Mouse (Mus musculus) NIH3T3 (cell line): ENCODE data around the gene Ddx49.

Experiments
- DNase-seq: peaks from one replicate; pipeline ENCODE4 v3.0.0-alpha.2; 2012; ENCODE audit warnings: low read depth

Gene Ddx49

DNA sequence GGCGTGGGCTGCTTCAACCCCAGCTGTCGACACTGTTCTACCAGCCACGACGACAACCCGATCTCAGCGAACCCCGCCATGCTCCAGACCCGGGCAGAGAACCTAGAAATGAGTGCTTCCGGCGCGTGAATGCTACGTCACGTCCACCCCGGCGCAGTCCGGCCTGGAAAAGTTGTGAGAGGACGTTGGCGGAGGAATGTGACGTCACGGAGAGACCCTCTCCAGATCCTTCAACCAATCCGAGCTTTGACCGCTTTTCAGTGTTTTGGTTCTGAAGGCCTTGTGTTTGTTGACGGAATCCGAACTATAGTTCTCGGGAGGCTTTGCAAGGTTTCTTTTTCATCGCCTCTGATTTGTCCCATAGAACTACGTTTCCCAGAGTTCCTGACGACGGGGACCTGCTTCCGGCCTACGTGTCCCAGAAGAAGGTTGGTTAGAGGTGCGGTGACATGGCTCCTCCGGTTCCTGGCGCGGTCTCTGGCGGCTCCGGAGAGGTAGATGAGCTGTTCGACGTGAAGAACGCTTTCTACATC is at the start of gene Ddx49, which contains the start of gene Cope:
TSS of gene Ddx49 (minus strand) at position 132 of the 533 bp plus-strand sequence.
TSS of gene Cope (plus strand) at position 161 of the 533 bp plus-strand sequence.
- DNase-seq, result peak; percentile 95

DNA sequence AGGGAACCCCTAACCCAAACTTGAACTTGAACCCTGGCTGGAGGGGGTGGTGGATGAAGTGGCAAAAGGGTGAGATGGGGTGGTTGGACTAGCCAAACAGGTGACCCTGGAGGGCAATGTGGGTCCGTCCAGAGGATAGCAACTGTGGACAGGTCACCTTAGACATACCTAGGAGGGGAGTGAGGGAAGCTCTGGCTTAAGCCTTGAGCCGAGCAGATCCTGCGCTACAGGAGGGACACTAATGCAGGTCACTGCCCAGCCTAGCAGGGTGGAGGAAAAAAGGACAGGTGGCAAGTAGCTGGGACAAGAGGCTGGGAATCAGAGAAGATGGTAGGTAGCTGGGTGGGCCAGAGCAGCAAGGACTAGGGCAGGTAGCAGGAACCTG is 49.7 kb upstream of the Ddx49 start:
- no peak for DNase-seq

DNA sequence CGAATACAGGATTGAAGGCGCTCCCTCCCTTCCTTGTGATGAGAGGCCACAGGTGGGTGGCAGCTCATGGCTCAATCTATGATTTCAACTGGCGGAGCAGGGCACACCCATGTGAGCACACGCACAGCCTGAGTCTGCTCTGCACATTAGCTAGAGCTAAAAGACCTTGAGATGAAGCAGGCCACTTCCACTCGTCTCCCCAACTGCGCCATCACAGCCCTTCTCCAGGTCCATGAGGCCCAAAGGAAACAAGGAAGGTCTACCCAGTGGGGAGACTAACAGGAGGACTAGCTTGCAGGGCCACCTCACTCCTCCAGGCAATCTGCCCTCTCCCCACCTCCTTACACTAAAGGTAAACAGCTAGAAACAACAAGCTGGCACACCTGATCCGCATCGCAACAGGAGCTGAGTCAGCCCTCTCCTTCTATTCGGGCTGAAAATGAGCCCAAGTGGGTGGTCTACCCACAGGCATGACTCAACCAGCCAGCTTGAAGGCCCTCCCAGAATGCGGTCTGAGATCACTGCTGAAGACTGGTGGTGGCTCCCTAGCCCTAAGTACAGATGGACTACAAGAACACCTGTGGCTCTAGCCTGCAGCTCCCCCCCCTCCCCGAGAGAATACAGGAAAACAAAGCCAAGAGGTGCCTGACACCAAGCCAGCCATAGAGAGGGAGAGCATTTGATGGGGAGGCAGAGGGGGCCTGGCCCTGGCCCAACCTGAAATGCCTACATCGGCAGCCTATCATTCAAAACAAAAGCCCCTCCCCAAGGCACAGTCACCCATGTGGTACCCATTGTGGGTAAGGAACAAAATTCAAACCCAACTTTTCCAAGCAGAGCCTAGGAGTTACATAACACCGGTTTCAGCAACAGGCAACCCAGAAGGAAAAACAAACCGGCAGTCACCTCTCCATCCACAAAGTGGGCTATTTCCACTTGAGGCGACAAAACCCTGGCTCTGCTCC is 49.0 kb upstream of the Ddx49 start:
- peak; percentile 80 for DNase-seq

DNA sequence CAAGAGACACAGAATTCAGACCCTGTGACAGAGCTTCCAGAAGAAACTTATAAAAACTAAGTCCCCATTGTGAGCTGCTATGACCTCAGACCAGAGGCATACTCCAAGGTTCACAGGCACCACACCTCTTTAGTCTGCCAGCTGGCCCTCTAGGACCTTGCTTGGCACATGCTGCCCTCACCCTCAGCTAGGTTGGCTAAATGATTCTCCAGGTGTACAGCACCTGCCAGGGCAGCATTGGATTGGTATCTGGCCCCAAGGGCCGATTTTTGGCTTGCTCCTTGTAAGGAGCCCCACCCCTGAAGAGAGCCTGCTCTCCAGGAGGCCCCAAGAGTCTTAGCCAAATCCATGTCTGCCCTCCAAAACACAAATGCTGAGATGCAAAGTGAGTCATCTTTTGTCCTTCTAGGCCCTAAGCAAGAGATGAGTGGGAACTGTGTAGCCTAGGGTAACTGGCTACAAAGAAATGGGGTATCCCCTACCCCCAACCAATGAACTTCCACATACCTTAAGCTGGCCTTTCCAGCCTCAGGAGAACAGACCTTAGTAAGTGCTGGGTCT is 45.7 kb upstream of the Ddx49 start:
- DNase-seq, result peak; percentile 50

DNA sequence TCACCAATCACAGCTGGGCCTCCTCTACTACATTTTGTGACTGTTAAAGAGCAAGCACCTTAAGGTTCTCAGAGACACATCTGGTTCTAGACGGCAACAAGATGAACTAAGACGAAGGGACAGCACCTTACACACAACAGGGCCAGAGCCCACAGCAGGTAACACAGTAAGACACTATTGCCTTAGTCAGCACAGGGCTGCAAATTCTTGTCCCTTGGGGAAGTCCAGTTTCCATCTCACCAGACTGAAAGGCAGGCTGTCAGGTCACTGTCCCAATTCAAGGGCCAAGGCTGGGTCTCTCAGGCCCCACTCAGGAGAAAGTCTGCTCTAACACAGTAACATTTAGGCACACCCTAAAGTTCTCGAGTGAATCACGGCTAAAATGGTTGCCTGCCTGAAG is 45.2 kb upstream of the Ddx49 start:
- DNase-seq, result no peak

DNA sequence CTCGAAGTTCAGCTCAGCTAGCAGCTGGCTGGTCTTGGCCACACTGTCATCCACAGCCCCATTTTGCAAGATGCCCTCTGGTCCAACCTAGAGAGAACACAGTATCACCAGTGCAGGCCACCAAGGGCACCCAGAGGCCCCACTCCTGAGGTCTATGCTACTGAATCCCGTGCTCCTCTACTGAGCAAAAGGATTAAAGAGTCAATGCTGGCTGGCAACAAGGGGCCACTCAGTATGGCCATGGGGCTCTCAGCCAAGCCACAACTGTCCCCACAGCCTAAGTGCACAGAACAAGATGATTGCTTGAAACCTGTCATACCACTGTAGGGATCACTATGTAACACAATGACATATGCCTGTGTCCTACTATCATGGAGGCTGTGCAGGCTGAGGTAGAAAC is 42.0 kb upstream of the Ddx49 start:
- no peak for DNase-seq

DNA sequence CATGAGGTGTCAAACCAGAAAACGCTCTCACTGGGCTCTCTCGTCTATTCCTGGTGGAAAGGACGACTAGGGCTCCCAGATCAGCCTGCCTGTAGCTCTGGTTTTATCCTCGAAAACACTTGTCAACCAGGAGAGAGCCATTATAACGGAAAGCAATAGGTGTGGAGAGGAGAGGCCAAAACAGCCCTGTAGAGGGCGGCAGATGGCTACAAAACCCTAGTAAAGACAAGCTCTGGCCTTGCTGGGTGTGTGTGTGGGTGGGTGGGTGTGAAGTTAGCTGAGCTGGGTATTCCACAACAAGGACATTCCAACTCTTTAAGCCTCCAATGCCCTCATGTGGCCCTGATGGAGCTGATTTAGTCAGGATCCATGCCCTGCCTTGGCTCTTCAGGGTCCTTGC is 41.4 kb upstream of the Ddx49 start:
- DNase-seq, result peak; percentile 79

DNA sequence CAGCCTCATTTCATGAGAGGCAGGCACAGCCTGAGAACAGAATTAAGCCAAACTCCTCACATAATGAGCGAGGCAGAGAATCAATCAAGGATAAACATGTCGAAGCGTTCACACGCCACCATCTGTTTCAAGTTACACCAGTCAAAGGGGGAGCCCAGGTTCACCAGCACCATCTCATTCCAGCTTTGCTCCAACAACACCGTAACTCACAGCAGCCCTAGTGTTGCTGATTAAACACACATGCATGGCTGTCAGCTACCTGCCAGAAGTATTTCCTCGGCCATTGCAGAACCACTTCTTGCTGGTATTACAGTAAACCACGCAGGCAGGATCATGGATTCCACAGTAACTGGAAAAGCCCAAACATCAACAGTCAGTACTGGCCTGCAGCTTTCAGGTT is 40.8 kb upstream of the Ddx49 start:
- DNase-seq, result peak; percentile 75

DNA sequence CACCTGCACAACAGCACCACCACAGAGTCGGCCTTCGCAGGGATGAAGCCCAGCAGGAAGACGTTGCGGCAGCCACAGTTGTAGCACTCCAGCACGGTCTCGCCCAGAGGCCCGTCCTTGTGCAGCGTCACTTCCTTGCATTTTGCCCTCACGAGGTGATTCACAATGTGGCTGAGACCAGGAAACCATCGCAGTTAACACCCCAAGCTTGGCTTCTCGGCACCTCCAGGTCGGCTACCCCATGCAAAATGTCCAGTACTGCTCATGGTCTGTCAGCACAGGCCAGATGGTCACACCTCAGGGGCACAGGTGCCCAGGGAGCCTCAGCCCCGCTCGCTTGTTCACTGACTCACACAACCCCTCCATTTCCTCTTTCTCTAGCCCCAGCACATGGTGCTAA is 39.7 kb upstream of the Ddx49 start:
- DNase-seq, result no peak

DNA sequence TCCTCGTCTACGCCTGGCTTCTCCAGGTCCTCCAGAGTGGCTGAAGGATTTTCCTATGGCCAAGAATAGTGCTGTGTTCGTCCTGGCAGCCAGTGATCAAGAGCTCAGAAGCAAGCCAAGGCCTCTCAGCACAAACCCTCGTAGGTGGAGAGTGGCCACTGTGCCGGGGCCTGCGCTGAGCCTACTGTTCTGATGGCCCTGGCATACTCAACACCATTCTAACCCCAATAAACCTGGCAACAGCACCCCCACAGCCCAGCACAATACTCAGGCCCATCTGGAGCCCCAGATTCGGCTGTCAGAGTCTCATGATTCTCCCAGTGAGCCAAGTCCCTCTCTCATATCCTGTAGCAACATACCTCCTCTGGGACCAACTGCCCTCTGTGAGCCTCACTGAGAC is 38.4 kb upstream of the Ddx49 start:
- DNase-seq, result no peak

DNA sequence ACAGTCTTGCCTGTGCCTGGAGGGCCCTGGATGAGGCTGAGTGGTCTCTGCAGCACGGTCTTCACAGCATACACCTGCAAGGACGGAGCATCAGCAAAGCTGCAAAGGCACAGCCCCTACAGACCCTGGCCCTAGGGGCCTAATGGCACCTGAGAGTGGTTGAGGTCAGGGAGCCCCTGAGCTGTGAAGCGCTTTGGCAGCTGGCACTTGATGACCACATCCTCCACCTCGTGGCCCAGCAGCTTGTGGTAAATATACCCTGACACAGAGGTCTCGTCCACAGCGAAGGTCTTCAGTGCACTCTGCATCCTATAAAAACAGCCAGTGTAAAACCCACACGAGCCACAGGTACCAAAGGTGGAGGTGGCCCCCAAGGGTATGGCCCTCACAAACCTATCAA is 36.6 kb upstream of the Ddx49 start:
- no peak for DNase-seq

DNA sequence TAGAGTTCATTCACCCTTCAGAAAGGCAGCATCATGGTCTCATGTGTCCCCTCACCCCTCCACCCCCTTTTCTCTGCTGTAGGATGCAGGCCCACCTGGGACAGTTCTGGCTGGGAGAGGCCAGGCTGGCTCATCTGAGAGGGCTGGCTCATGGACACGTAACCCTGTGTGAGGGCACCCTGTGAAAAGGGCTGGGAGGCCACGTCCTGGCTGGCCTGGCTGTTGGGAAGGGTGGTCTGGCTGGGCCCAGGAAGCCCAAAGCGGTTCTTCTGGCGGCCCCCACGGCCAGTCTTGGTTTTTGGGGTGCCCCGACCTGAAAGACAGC is 30.6 kb upstream of the Ddx49 start:
- no peak for DNase-seq

DNA sequence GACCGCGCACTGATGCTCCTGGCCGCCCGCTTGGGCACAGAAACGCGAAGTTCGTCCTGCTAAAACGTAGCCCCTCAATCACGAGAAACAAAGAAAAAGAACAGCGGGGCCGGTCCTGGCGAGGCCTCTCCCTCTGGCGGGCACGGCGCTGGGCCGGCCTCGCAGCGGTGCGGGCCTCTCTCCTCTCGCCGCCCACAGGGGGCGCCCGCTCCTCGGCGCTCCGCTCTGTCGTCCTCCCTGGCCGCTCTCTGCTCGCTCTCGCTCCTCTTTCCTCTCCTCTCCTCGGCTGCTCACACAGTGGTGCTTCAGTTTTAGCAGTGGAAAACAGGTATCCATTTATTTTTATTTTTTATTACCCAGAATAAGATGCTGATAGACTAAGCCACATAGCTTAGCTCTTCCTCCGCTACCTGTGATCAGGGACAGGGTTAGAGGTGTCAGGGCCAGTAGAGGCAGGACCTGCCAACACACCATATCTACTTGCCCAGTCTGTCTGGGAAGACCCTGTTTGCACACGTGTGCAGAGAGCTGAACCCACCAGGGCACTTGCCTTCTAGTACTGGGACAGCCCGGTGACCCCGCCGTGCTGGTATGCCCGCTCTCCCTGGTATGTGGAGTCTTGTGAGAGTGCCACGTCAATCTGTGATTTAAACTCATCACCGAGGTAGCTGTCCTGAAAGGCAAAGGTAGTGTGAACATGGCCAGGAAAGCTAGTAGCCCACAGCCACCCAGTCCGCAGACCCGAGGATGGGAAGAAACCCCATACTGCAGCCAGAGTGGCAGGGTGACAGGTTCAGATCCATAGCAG is 30.0 kb upstream of the Ddx49 start:
- DNase-seq, result peak; percentile 63

DNA sequence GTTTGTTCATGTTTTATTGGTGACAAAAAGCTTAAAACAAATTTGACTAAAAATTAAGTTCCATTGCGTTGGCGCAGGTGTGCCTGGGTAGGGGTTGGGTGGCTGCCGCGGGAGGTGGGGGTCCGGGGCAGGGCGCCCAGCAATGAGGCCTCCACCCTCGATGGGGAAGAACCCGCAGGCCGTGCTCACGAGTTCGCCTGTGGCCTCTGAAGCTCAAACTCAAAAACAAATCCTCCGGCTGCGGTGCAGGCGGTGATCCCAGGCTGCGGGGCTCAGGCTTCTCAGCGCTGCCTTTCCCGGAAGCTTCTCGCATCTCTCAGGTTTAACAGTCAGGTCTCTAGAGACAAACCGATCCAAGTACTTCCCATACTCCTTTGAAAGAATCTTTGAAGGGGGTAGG is 29.2 kb upstream of the Ddx49 start:
- DNase-seq, result no peak

DNA sequence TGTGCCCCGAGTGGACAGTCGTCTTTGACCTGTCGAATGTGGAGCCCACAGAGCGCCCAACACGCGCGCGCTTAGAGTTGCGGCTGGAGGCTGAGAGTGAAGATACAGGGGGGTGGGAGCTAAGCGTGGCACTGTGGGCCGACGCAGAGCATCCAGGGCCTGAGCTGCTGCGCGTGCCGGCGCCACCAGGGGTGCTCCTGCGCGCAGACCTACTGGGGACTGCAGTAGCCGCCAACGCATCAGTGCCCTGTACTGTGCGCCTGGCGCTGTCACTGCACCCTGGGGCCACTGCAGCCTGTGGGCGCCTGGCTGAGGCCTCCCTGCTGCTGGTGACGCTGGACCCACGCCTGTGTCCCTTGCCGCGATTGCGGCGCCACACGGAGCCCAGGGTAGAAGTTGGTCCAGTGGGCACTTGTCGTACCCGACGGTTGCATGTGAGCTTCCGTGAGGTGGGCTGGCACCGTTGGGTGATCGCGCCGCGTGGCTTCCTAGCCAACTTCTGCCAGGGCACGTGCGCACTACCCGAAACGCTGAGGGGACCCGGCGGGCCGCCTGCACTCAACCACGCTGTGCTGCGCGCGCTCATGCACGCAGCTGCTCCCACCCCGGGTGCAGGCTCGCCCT is 28.6 kb upstream of the Ddx49 start:
- no peak for DNase-seq

DNA sequence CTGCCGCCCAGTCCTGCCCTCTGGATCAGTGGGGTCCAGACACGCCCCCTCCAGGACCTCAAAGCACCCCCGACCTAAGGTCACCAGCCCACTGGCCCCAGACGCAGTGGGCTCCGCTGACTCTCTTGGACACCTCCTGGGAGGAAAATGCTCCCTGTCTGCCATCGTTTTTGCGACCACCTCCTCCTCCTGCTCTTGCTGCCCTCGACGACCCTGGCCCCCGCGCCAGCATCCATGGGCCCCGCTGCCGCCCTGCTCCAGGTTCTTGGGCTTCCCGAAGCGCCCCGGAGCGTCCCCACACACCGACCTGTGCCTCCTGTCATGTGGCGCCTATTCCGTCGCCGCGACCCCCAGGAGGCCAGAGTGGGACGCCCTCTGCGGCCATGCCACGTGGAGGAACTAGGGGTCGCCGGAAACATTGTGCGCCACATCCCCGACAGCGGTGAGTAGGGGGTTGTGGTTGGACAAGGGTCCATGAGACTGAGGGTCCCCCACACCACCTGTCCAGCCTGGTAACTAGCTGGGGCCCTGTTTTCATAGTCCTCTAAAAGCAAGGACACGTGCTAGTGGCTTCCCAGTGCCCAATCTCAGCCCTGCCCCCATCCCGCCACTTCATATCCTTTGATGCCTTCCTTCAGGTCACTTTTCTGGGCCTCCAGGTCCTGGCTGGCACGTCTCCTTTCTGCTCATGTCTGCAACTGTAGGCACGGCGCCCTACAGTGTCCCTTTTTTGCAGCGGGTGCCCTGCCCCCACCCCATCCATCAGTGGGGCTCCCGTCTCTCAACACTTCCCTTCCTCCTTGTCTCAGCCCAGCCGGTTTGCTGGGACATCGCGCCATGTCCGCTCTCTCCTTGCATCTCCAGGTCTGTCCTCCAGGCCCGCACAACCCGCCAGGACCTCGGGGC is 27.8 kb upstream of the Ddx49 start:
- DNase-seq, result no peak

DNA sequence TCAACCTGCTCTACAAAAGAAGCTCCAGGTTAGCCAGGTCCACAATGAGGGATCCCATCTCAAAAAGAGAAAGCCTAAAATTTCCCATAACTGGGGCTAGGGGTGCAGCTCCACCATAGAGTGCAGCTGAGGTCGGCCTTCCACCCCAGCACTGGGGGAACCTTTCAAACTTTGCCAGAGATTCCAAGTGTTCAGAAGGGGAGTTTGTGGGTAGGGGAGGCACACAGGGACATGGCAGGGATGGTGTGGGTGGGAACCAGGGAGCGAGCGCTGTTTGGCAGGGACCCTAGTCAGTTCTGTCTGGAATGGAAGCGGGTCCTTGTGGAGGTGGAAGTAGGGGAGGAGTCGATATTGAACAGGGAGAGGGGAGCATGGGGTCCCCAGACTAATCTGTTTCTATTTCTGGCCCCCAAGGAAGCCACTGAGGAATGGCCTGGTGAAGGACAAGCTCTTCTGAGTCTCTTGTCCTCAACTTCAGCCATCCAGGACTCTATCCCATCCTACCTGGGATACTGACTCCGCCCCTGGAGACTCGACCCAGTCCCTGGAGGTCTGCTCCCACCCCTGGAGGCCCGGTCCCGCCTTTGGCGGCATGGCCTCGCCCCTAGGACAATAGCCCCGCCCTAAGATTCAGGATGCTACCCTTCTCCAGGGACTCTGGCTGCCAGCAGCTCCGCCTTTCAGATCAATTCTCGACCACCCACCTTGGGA is 27.0 kb upstream of the Ddx49 start, which contains the start of gene Gdf1:
TSS of gene Gdf1 (plus strand) at position 694 of the 711 bp plus-strand sequence.
- no peak for DNase-seq

DNA sequence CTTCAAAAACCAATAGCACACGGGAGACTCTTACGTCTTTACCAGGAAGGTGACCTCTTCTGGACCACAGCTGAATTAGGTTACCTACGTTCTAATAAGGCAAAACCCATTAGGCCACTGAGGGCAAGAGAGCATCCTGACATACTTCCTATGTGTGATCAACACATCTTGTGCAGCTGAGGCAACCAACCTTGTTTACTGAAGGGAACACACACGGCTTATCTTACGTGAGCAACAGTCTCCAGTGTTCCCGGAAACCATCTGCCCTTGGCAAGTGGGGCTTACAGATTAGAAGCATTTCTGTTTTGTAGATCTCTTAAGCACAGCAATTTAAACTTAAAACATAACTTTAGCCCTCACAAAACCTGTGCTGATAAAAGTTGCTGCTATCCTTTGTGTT is 25.2 kb upstream of the Ddx49 start:
- no peak for DNase-seq

DNA sequence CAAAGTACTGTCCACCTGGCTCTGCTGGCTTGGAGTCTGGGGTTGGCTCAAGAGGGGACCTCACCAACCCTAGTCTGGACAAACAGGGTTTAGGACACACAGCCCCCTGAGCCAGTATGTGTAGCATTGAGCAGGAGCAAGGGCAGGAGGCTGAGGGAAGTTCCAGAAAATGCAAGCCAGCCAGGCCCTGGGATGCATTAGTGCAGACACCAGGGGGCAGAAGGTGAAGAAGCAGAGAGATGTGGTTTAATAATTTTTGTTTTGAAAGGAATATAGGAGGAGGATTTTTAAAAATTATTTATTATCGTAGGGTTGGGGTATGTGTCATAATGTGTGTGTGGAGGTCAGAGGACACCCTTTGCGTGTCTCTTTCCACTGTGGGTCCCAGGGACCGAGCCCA is 21.4 kb upstream of the Ddx49 start:
- DNase-seq, result peak; percentile 60

DNA sequence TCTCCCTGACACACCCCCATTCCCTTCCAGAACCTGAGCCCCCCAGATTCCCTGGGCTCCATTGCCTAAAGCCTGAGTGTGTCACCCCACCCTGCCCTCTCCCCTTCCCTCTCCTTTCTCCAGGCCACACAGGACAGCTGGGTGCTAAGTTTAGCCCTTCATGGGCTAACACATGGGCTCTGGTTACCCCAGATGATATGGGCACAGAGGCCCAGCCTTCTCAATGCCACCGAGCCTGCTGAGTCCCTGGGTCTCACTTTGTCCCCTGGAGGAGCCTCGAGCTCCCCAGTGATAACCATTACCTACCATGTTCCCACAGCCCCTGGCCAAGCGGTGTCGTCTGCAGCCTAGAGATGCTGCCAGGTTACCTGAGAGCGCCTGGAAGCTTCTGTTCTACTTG is 15.6 kb upstream of the Ddx49 start:
- no peak for DNase-seq
